Mouse (Mus musculus): ENCODE measurements around the gene Apip. TPM values are rescaled to one million over a fixed set of nuclear protein-coding genes. Genes with fewer than 3 reads are reported as not detected.

The Apip gene
- 62.3 and 64.3 TPM in 2 replicates for polyA plus RNA-seq (2014; fragmentation: Nextera tagmentation; extraction: Ambion mirVana)

- Histone ChIP-seq H3K4me1 (replicated peaks; ENCODE audit: control insufficient read depth, insufficient read depth, low read length) (no peaks in the 10 kb centered on the region), H3K9me3 (ENCODE audit: control insufficient read depth, low read length) (no peaks in the 10 kb centered on the region), H3K27ac (ENCODE audit: low read depth, low read length) (peak within 1 kb of the TSS; percentile 77), H3K36me3 (ENCODE audit: control insufficient read depth, insufficient read depth, low read length) (no peaks in the 10 kb centered on the region), H3K4me2 (replicated peaks; ENCODE audit: low read depth, low read length) (peak within 1 kb of the TSS; percentile 59), H3K4me3 (ENCODE audit: low read depth, low read length) (peak within 1 kb of the TSS; percentile 82), H3K27me3 (ENCODE audit: control insufficient read depth, insufficient read depth, low read length) (no peaks in the 10 kb centered on the region), H3K9ac (ENCODE audit: low read depth, low read length) (peak within 1 kb of the TSS; percentile 80)
- ATAC-seq (ENCODE audit: low FRiP score) (peak; percentile 100), DNase-seq (ENCODE audit: low spot score) (peak; percentile 100)
- WGBS: under 1% methylated on average over 53 of the region's 55 CpGs
Observed at GRCm38 (mm10) chr2:103073219-103073982, at the start of gene Apip, which contains the start of gene Pdhx. Gene Apip (plus strand): TSS chr2:103073675. Gene Pdhx (minus strand): TSS chr2:103073513.

GRCm38 (mm10) chr2:103037831-103038230 is 35.6 kb upstream of the Apip start:
- Histone ChIP-seq H3K27me3 (ENCODE audit: control insufficient read depth, insufficient read depth, low read length) (no peaks in the 10 kb centered on the region), H3K36me3 (ENCODE audit: control insufficient read depth, insufficient read depth, low read length) (no peaks in the 10 kb centered on the region), H3K4me1 (replicated peaks; ENCODE audit: control insufficient read depth, insufficient read depth, low read length) (no peaks in the 10 kb centered on the region), H3K9ac (ENCODE audit: low read depth, low read length) (no peak overlapping the region), H3K27ac (ENCODE audit: low read depth, low read length) (no peak overlapping the region), H3K4me3 (ENCODE audit: low read depth, low read length) (no peak overlapping the region), H3K4me2 (replicated peaks; ENCODE audit: low read depth, low read length) (no peak overlapping the region), H3K9me3 (ENCODE audit: control insufficient read depth, low read length) (no peaks in the 10 kb centered on the region)
- DNase-seq (ENCODE audit: low spot score): no peak
- WGBS: 86% methylated on average over 4 of the region's 4 CpGs
- ATAC-seq (ENCODE audit: low FRiP score): no peak

GRCm38 (mm10) chr2:103040896-103041295 is 32.6 kb upstream of the Apip start:
- DNase-seq (ENCODE audit: low spot score): no peak
- no peak overlapping the region for H3K4me2 ChIP-seq (replicated peaks; ENCODE audit: low read depth, low read length)
- H3K27me3 ChIP-seq (ENCODE audit: control insufficient read depth, insufficient read depth, low read length): no peaks in the 10 kb centered on the region
- H3K27ac ChIP-seq (ENCODE audit: low read depth, low read length): no peak overlapping the region
- H3K4me1 ChIP-seq (replicated peaks; ENCODE audit: control insufficient read depth, insufficient read depth, low read length): no peaks in the 10 kb centered on the region
- no peak overlapping the region for H3K9ac ChIP-seq (ENCODE audit: low read depth, low read length)
- 93% methylated on average over 8 of the region's 8 CpGs for WGBS
- ATAC-seq (ENCODE audit: low FRiP score): no peak
- no peak overlapping the region for H3K4me3 ChIP-seq (ENCODE audit: low read depth, low read length)
- H3K36me3 ChIP-seq (ENCODE audit: control insufficient read depth, insufficient read depth, low read length): no peaks in the 10 kb centered on the region
- no peaks in the 10 kb centered on the region for H3K9me3 ChIP-seq (ENCODE audit: control insufficient read depth, low read length)

- H3K27me3 ChIP-seq (ENCODE audit: control insufficient read depth, insufficient read depth, low read length): no peaks in the 10 kb centered on the region
- ATAC-seq (ENCODE audit: low FRiP score) (no peak), DNase-seq (ENCODE audit: low spot score) (no peak)
- no peak overlapping the region for H3K27ac ChIP-seq (ENCODE audit: low read depth, low read length)
- no peaks in the 10 kb centered on the region for H3K4me1 ChIP-seq (replicated peaks; ENCODE audit: control insufficient read depth, insufficient read depth, low read length)
- no peaks in the 10 kb centered on the region for H3K9me3 ChIP-seq (ENCODE audit: control insufficient read depth, low read length)
- H3K36me3 ChIP-seq (ENCODE audit: control insufficient read depth, insufficient read depth, low read length): no peaks in the 10 kb centered on the region
- no peak overlapping the region for H3K4me2 ChIP-seq (replicated peaks; ENCODE audit: low read depth, low read length)
- H3K9ac ChIP-seq (ENCODE audit: low read depth, low read length): no peak overlapping the region
- 80% methylated on average over 2 of the region's 2 CpGs for WGBS
- no peak overlapping the region for H3K4me3 ChIP-seq (ENCODE audit: low read depth, low read length)
Observed at GRCm38 (mm10) chr2:103045286-103045685, 28.2 kb upstream of the Apip start.

GRCm38 (mm10) chr2:103051937-103052893 is 21.3 kb upstream of the Apip start:
- H3K4me3 ChIP-seq (ENCODE audit: low read depth, low read length): no peak overlapping the region
- no peaks in the 10 kb centered on the region for H3K36me3 ChIP-seq (ENCODE audit: control insufficient read depth, insufficient read depth, low read length)
- H3K27ac ChIP-seq (ENCODE audit: low read depth, low read length): no peak overlapping the region
- 86% methylated on average over 19 of the region's 19 CpGs for WGBS
- H3K4me1 ChIP-seq (replicated peaks; ENCODE audit: control insufficient read depth, insufficient read depth, low read length): no peaks in the 10 kb centered on the region
- no peak overlapping the region for H3K9ac ChIP-seq (ENCODE audit: low read depth, low read length)
- DNase-seq (ENCODE audit: low spot score) (no peak), ATAC-seq (ENCODE audit: low FRiP score) (no peak)
- H3K27me3 ChIP-seq (ENCODE audit: control insufficient read depth, insufficient read depth, low read length): no peaks in the 10 kb centered on the region
- H3K4me2 ChIP-seq (replicated peaks; ENCODE audit: low read depth, low read length): no peak overlapping the region
- no peaks in the 10 kb centered on the region for H3K9me3 ChIP-seq (ENCODE audit: control insufficient read depth, low read length)

GRCm38 (mm10) chr2:103055820-103056219 is 17.7 kb upstream of the Apip start:
- H3K4me3 ChIP-seq (ENCODE audit: low read depth, low read length): no peak overlapping the region
- no peaks in the 10 kb centered on the region for H3K4me1 ChIP-seq (replicated peaks; ENCODE audit: control insufficient read depth, insufficient read depth, low read length)
- DNase-seq (ENCODE audit: low spot score) (no peak), ATAC-seq (ENCODE audit: low FRiP score) (no peak)
- no peaks in the 10 kb centered on the region for H3K36me3 ChIP-seq (ENCODE audit: control insufficient read depth, insufficient read depth, low read length)
- no peaks in the 10 kb centered on the region for H3K9me3 ChIP-seq (ENCODE audit: control insufficient read depth, low read length)
- H3K9ac ChIP-seq (ENCODE audit: low read depth, low read length): no peak overlapping the region
- H3K4me2 ChIP-seq (replicated peaks; ENCODE audit: low read depth, low read length): no peak overlapping the region
- 97% methylated on average over 6 of the region's 6 CpGs for WGBS
- no peak overlapping the region for H3K27ac ChIP-seq (ENCODE audit: low read depth, low read length)
- H3K27me3 ChIP-seq (ENCODE audit: control insufficient read depth, insufficient read depth, low read length): no peaks in the 10 kb centered on the region

GRCm38 (mm10) chr2:103058266-103058665 is 15.2 kb upstream of the Apip start:
- 90% methylated on average over 3 of the region's 3 CpGs for WGBS
- no peak overlapping the region for H3K4me2 ChIP-seq (replicated peaks; ENCODE audit: low read depth, low read length)
- H3K4me1 ChIP-seq (replicated peaks; ENCODE audit: control insufficient read depth, insufficient read depth, low read length): no peaks in the 10 kb centered on the region
- H3K27me3 ChIP-seq (ENCODE audit: control insufficient read depth, insufficient read depth, low read length): no peaks in the 10 kb centered on the region
- no peaks in the 10 kb centered on the region for H3K36me3 ChIP-seq (ENCODE audit: control insufficient read depth, insufficient read depth, low read length)
- ATAC-seq (ENCODE audit: low FRiP score) (no peak), DNase-seq (ENCODE audit: low spot score) (no peak)
- no peak overlapping the region for H3K9ac ChIP-seq (ENCODE audit: low read depth, low read length)
- no peak overlapping the region for H3K27ac ChIP-seq (ENCODE audit: low read depth, low read length)
- H3K9me3 ChIP-seq (ENCODE audit: control insufficient read depth, low read length): no peaks in the 10 kb centered on the region
- H3K4me3 ChIP-seq (ENCODE audit: low read depth, low read length): no peak overlapping the region

- DNase-seq (ENCODE audit: low spot score): peak; percentile 56
- Histone ChIP-seq H3K27me3 (ENCODE audit: control insufficient read depth, insufficient read depth, low read length) (no peaks in the 10 kb centered on the region), H3K9me3 (ENCODE audit: control insufficient read depth, low read length) (no peaks in the 10 kb centered on the region), H3K9ac (ENCODE audit: low read depth, low read length) (no peak overlapping the region), H3K36me3 (ENCODE audit: control insufficient read depth, insufficient read depth, low read length) (no peaks in the 10 kb centered on the region), H3K4me2 (replicated peaks; ENCODE audit: low read depth, low read length) (no peak overlapping the region), H3K4me3 (ENCODE audit: low read depth, low read length) (no peak overlapping the region), H3K27ac (ENCODE audit: low read depth, low read length) (no peak overlapping the region), H3K4me1 (replicated peaks; ENCODE audit: control insufficient read depth, insufficient read depth, low read length) (no peaks in the 10 kb centered on the region)
- WGBS: 56% methylated on average over 3 of the region's 3 CpGs
- ATAC-seq (ENCODE audit: low FRiP score): no peak
Observed at GRCm38 (mm10) chr2:103062865-103063264, 10.6 kb upstream of the Apip start.

Measured in hindbrain, embryonic 11.5 days (tissue).